ENCODE assay signal across 20 mouse cellular contexts in genomic region chr3:116634091-116634490, GRCm38 (mm10). TPM values are rescaled to one million over a fixed set of nuclear protein-coding genes. Genes with fewer than 3 reads are reported as not detected.
"Had no signal": no experiment of that assay in that cellular context is flagged by ENCODE, and none has a peak within 500 bp of the region (broad histone marks: within the 10 kb centered on the region; RNA-seq: fewer than 3 reads in every experiment).

No protein-coding gene starts in this region.

- H3K27me3 ChIP-seq: limb, embryonic 12.5 days; lung, embryonic 15.5 days; midbrain, embryonic 15.5 days; neural tube, embryonic 12.5 days had no signal

- H3K4me2 ChIP-seq: limb, embryonic 12.5 days; lung, embryonic 15.5 days; midbrain, embryonic 11.5 days; midbrain, embryonic 15.5 days; neural tube, embryonic 12.5 days had no signal

- H3K9me3 ChIP-seq: limb, embryonic 12.5 days; lung, embryonic 15.5 days; midbrain, embryonic 15.5 days; neural tube, embryonic 12.5 days had no signal

- H3K4me3 ChIP-seq: limb, embryonic 12.5 days; lung, embryonic 15.5 days; midbrain, embryonic 15.5 days; neural tube, embryonic 12.5 days had no signal

- H3K9ac ChIP-seq: limb, embryonic 12.5 days; lung, embryonic 15.5 days; midbrain, embryonic 15.5 days; neural tube, embryonic 12.5 days had no signal

- DNase-seq: kidney, adult 2 months; kidney, postnatal 25 days; lung, postnatal 14 days; right cerebral cortex, postnatal 4 days; spleen, adult 18-20 months; thymus, adult 18-20 months; thymus, postnatal 14 days had no signal

- ATAC-seq: midbrain, embryonic 15.5 days had no signal

- H3K27ac ChIP-seq: limb, embryonic 12.5 days; lung, embryonic 15.5 days; midbrain, embryonic 15.5 days; neural tube, embryonic 12.5 days had no signal

- H3K4me1 ChIP-seq: limb, embryonic 12.5 days; lung, embryonic 15.5 days; midbrain, embryonic 15.5 days; neural tube, embryonic 12.5 days had no signal

RNA-seq across cellular contexts. Expression of gene Gm43191, which starts 47.0 kb away (rescaled TPM):
- total RNA-seq: layer of hippocampus, adult 18-20 months; layer of hippocampus, postnatal 10 days; left cerebral cortex, postnatal 36 days; liver, adult 2 months; monocyte, adult 5-6 weeks; neutrophil, adult 5-6 weeks had no signal
- polyA plus RNA-seq: kidney, adult 2 months; limb, embryonic 12.5 days; liver, adult 2 months; liver, embryonic 16.5 days; lung, embryonic 15.5 days; midbrain, embryonic 11.5 days; midbrain, embryonic 15.5 days; neural tube, embryonic 12.5 days; stomach, embryonic 14.5 days had no signal
